Mouse (Mus musculus): ENCODE data around the gene Hhatl. TPM values are rescaled to one million over a fixed set of nuclear protein-coding genes. Genes with fewer than 3 reads are reported as not detected.

The Hhatl gene
- polyA plus RNA-seq, 1 experiment from 2014 or later: not detected

DNA sequence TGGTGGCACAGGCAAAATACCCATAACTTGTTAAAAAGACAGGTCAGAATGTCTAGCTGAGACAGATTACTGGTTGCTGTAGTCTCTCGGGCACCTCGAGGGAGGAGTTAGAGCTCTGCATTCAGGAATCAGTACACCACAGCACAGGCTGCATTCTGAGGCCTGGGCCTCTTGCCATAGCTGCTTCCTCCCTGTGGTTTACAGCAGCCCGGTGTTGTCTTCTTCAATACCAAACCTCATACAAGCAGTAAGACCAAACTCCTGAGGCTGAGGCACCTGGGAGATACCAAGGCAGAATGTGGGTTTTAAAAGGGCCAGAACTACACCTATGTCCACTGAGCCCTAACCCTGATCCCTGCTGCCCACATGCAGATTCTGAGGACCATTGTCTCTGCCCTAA, 34.9 kb downstream of the Hhatl start:
- H3K9me3 ChIP-seq (ENCODE audit: control insufficient read depth, low read length): no peaks in the 10 kb centered on the region
- 82% methylated on average over 3 of the region's 3 CpGs for WGBS
- ATAC-seq (ENCODE audit: low FRiP score) (no peak), DNase-seq (ENCODE audit: low spot score, missing footprints) (peak; percentile 89)
- peaks cover 17% of the 10 kb centered on the region for H3K36me3 ChIP-seq (ENCODE audit: control insufficient read depth, insufficient read depth, low read length)
- no peak overlapping the region for H3K4me2 ChIP-seq
- no peak overlapping the region for H3K9ac ChIP-seq (ENCODE audit: low read length)
- no peaks in the 10 kb centered on the region for H3K27me3 ChIP-seq (ENCODE audit: control insufficient read depth, insufficient read depth, low read length)
- H3K4me1 ChIP-seq (ENCODE audit: control insufficient read depth, insufficient read depth, low read length): peaks cover 24% of the 10 kb centered on the region
- no peak overlapping the region for H3K27ac ChIP-seq (ENCODE audit: low read depth, low read length)
- H3K4me3 ChIP-seq (ENCODE audit: low read depth, low read length): no peak overlapping the region

DNA sequence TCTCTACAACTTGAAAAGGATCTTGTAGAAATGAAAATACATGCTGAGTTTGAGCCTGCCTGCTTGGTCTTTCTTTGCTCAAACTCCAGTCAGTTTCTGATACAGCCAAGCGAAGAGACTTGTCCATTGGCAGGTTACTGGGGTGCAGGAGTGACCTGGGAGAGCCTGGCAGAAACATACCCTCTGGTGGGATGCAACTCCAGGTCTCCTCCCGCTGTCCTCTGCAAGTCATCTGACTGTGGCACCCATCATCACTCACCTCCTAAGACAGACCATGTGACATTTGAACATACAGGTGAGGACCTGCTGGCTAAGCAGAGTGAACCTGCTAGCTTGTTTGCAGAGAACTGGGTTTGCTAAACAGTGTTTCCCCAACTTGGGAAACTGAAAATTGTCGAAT, 35.5 kb downstream of the Hhatl start:
- no peak overlapping the region for H3K27ac ChIP-seq (ENCODE audit: low read depth, low read length)
- no peak for DNase-seq (ENCODE audit: low spot score, missing footprints)
- no peak overlapping the region for H3K4me2 ChIP-seq
- no peak overlapping the region for H3K9ac ChIP-seq (ENCODE audit: low read length)
- H3K9me3 ChIP-seq (ENCODE audit: control insufficient read depth, low read length): no peaks in the 10 kb centered on the region
- ATAC-seq (ENCODE audit: low FRiP score): no peak
- no peak overlapping the region for H3K4me3 ChIP-seq (ENCODE audit: low read depth, low read length)
- peaks cover 22% of the 10 kb centered on the region for H3K4me1 ChIP-seq (ENCODE audit: control insufficient read depth, insufficient read depth, low read length)
- H3K36me3 ChIP-seq (ENCODE audit: control insufficient read depth, insufficient read depth, low read length): peaks cover 22% of the 10 kb centered on the region
- 86% methylated on average over 3 of the region's 3 CpGs for whole genome bisulfite sequencing
- H3K27me3 ChIP-seq (ENCODE audit: control insufficient read depth, insufficient read depth, low read length): no peaks in the 10 kb centered on the region

DNA sequence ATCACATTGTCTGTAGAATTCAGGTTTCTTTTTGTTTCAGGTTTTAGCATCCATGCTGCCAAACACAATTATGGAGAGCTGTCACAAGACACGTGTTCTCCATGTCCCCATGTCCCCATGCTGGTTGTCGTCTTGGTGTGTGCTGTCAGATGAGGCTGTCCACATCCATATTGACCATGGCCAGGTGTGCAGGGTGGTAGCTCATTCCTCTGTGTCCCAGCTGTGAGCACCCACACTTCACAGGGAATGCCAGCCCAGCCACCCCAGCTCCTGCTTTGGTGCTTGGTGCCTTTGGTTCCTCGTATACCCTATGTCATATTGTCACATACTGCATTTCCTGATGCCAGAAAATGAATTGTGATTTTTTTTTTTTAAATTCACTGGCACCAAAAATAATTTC, 37.7 kb downstream of the Hhatl start:
- no peak for ATAC-seq (ENCODE audit: low FRiP score)
- H3K9me3 ChIP-seq (ENCODE audit: control insufficient read depth, low read length): no peaks in the 10 kb centered on the region
- H3K36me3 ChIP-seq (ENCODE audit: control insufficient read depth, insufficient read depth, low read length): peaks cover 30% of the 10 kb centered on the region
- H3K4me1 ChIP-seq (ENCODE audit: control insufficient read depth, insufficient read depth, low read length): peaks cover 11% of the 10 kb centered on the region
- H3K4me2 ChIP-seq: no peak overlapping the region
- no peak for DNase-seq (ENCODE audit: low spot score, missing footprints)
- H3K9ac ChIP-seq (ENCODE audit: low read length): no peak overlapping the region
- H3K27me3 ChIP-seq (ENCODE audit: control insufficient read depth, insufficient read depth, low read length): no peaks in the 10 kb centered on the region
- 91% methylated on average over 3 of the region's 3 CpGs for WGBS
- no peak overlapping the region for H3K27ac ChIP-seq (ENCODE audit: low read depth, low read length)
- H3K4me3 ChIP-seq (ENCODE audit: low read depth, low read length): no peak overlapping the region

DNA sequence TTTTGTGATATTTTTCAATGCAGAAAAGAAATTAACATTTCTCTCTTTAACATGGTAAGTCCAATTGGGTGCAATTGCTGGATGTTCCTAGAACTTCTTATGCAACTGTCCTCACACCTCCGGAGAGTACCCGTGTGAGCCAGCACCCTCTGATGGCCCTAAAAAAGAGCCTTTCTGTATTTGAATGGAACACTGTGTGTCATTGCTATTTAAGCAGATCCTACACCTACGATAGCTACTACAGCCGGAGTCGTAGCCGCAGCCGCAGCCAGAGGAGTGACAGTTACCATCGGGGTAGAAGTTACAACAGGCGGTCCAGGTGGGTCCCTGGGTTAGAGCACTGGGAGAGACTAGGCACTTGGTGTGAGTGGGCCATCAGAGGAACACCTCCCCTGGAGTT, 39.5 kb downstream of the Hhatl start:
- H3K9ac ChIP-seq (ENCODE audit: low read length): no peak overlapping the region
- no peak overlapping the region for H3K27ac ChIP-seq (ENCODE audit: low read depth, low read length)
- H3K4me3 ChIP-seq (ENCODE audit: low read depth, low read length): no peak overlapping the region
- H3K27me3 ChIP-seq (ENCODE audit: control insufficient read depth, insufficient read depth, low read length): no peaks in the 10 kb centered on the region
- H3K36me3 ChIP-seq (ENCODE audit: control insufficient read depth, insufficient read depth, low read length): peaks cover 41% of the 10 kb centered on the region
- WGBS: 97% methylated on average over 9 of the region's 9 CpGs
- no peaks in the 10 kb centered on the region for H3K9me3 ChIP-seq (ENCODE audit: control insufficient read depth, low read length)
- ATAC-seq (ENCODE audit: low FRiP score): no peak
- H3K4me1 ChIP-seq (ENCODE audit: control insufficient read depth, insufficient read depth, low read length): no peaks in the 10 kb centered on the region
- no peak overlapping the region for H3K4me2 ChIP-seq
- DNase-seq (ENCODE audit: low spot score, missing footprints): no peak

DNA sequence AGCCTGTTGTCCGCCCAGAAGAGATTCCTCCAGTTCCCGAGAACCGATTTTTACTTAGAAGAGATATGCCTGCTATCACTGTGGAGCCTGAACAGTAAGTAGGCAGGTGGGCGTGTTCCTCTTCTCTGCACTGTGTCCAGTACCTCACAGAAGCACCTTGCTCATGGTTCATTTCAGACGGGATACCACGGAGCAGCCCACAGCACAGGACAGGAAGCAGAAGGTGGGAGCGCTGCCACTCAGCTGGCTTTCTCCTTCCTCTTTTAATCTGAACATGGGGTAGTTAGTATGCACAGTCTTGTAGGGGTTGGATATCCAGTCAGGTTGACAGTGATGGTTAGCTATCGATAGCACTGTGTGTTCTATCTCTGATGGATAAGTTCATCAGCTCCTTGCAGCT, 48.3 kb downstream of the Hhatl start:
- no peak overlapping the region for H3K4me3 ChIP-seq (ENCODE audit: low read depth, low read length)
- H3K4me2 ChIP-seq: no peak overlapping the region
- no peak overlapping the region for H3K27ac ChIP-seq (ENCODE audit: low read depth, low read length)
- H3K9me3 ChIP-seq (ENCODE audit: control insufficient read depth, low read length): no peaks in the 10 kb centered on the region
- no peaks in the 10 kb centered on the region for H3K27me3 ChIP-seq (ENCODE audit: control insufficient read depth, insufficient read depth, low read length)
- ATAC-seq (ENCODE audit: low FRiP score): no peak
- WGBS: 94% methylated on average over 8 of the region's 8 CpGs
- H3K36me3 ChIP-seq (ENCODE audit: control insufficient read depth, insufficient read depth, low read length): peaks cover 28% of the 10 kb centered on the region
- H3K4me1 ChIP-seq (ENCODE audit: control insufficient read depth, insufficient read depth, low read length): no peaks in the 10 kb centered on the region
- no peak for DNase-seq (ENCODE audit: low spot score, missing footprints)
- no peak overlapping the region for H3K9ac ChIP-seq (ENCODE audit: low read length)

DNA sequence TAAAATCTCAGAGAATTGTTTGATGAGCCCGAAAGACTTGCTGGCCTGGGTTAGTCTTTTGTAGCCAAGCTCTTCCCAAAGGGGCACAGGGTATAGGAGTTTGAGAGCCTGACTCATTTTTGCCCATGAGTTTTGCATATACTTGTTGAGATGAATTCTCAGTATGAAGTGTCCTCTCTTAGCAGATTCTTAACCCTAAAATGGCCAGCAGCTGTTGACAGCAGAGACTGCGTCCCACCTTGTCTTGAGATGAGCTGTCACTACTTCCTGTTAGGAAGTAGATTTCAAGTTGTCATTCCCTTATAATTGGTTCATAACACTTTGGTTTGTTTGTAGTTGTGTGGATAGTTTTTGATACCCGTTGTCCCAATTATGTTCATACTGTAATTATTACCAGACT, 51.1 kb downstream of the Hhatl start:
- no peaks in the 10 kb centered on the region for H3K4me1 ChIP-seq (ENCODE audit: control insufficient read depth, insufficient read depth, low read length)
- H3K4me2 ChIP-seq: no peak overlapping the region
- WGBS: 92% methylated on average over 3 of the region's 3 CpGs
- DNase-seq (ENCODE audit: low spot score, missing footprints): no peak
- no peak overlapping the region for H3K27ac ChIP-seq (ENCODE audit: low read depth, low read length)
- no peak overlapping the region for H3K9ac ChIP-seq (ENCODE audit: low read length)
- no peaks in the 10 kb centered on the region for H3K27me3 ChIP-seq (ENCODE audit: control insufficient read depth, insufficient read depth, low read length)
- no peaks in the 10 kb centered on the region for H3K9me3 ChIP-seq (ENCODE audit: control insufficient read depth, low read length)
- H3K4me3 ChIP-seq (ENCODE audit: low read depth, low read length): no peak overlapping the region
- no peak for ATAC-seq (ENCODE audit: low FRiP score)
- peaks cover 8% of the 10 kb centered on the region; the same call in 1 of the 2 replicates for H3K36me3 ChIP-seq (ENCODE audit: control insufficient read depth, insufficient read depth, low read length)

DNA sequence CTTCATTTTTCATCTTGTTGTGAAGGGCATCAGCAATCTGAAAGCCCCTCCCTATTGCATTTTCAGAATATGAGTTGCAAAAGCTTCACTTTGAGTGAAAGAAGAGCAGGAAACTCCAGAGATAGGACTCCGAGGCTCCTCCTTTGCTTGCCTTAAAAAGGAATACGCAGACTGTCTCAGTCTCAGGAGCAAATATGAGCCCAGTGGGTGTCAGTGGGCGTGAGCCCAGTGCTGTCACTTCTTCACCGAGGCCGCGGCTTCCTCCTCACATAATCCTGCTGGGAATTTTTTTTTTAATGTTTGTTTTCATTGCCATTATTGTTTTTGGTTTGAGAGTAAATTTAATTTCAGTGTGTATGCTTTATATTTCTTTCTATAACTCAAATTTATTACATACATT, 51.8 kb downstream of the Hhatl start:
- Histone ChIP-seq H3K9ac (ENCODE audit: low read length) (no peak overlapping the region), H3K27me3 (ENCODE audit: control insufficient read depth, insufficient read depth, low read length) (no peaks in the 10 kb centered on the region), H3K4me2 (no peak overlapping the region), H3K9me3 (ENCODE audit: control insufficient read depth, low read length) (no peaks in the 10 kb centered on the region), H3K27ac (ENCODE audit: low read depth, low read length) (no peak overlapping the region), H3K36me3 (ENCODE audit: control insufficient read depth, insufficient read depth, low read length) (peaks cover 8% of the 10 kb centered on the region; the same call in 1 of the 2 replicates), H3K4me1 (ENCODE audit: control insufficient read depth, insufficient read depth, low read length) (no peaks in the 10 kb centered on the region), H3K4me3 (ENCODE audit: low read depth, low read length) (no peak overlapping the region)
- ATAC-seq (ENCODE audit: low FRiP score) (no peak), DNase-seq (ENCODE audit: low spot score, missing footprints) (no peak)
- 90% methylated on average over 6 of the region's 6 CpGs for WGBS

Other genes starting within 250 kb of the Hhatl start
- 0.22 TPM in 1 of 2 replicates, not detected in the other for gene Lyzl4, start 150.4 kb downstream of the Hhatl start, polyA plus RNA-seq (2014; fragmentation: Nextera tagmentation; extraction: Ambion mirVana)
- gene Vipr1, start 149.8 kb downstream of the Hhatl start, polyA plus RNA-seq (2014; fragmentation: Nextera tagmentation; extraction: Ambion mirVana): 0.41 and 0.44 TPM in 2 replicates
- gene Sec22c, start 87.0 kb downstream of the Hhatl start, polyA plus RNA-seq (2014; fragmentation: Nextera tagmentation; extraction: Ambion mirVana): 16.9 and 18.2 TPM in 2 replicates
- 100 and 106 TPM in 2 replicates for gene Ss18l2, start 82.2 kb downstream of the Hhatl start, polyA plus RNA-seq (2014; fragmentation: Nextera tagmentation; extraction: Ambion mirVana)
- gene Nktr, start 73.3 kb downstream of the Hhatl start, polyA plus RNA-seq (2014; fragmentation: Nextera tagmentation; extraction: Ambion mirVana): 61.6 and 70.4 TPM in 2 replicates
- 5.0 and 5.9 TPM in 2 replicates for gene Zfp651, start 33.2 kb downstream of the Hhatl start, polyA plus RNA-seq (2014; fragmentation: Nextera tagmentation; extraction: Ambion mirVana)
- gene Klhl40, start 14.9 kb downstream of the Hhatl start, polyA plus RNA-seq (2014; fragmentation: Nextera tagmentation; extraction: Ambion mirVana): 0.11 and 0.16 TPM in 2 replicates
- gene Ccdc13, start 47.0 kb upstream of the Hhatl start, polyA plus RNA-seq (2014; fragmentation: Nextera tagmentation; extraction: Ambion mirVana): 1.5 and 2.0 TPM in 2 replicates
- 159 and 170 TPM in 2 replicates for gene Higd1a, start 65.9 kb upstream of the Hhatl start, polyA plus RNA-seq (2014; fragmentation: Nextera tagmentation; extraction: Ambion mirVana)
- 1.6 and 1.7 TPM in 2 replicates for gene Ackr2, start 105.8 kb upstream of the Hhatl start, polyA plus RNA-seq (2014; fragmentation: Nextera tagmentation; extraction: Ambion mirVana)
- not detected in 2 replicates for gene Cyp8b1, start 123.8 kb upstream of the Hhatl start, polyA plus RNA-seq (2014; fragmentation: Nextera tagmentation; extraction: Ambion mirVana)
- gene Fam198a, start 158.5 kb upstream of the Hhatl start, polyA plus RNA-seq (2014; fragmentation: Nextera tagmentation; extraction: Ambion mirVana): 0.23 and 0.52 TPM in 2 replicates
- 8.9 and 9.7 TPM in 2 replicates for gene Pomgnt2, start 204.6 kb upstream of the Hhatl start, polyA plus RNA-seq (2014; fragmentation: Nextera tagmentation; extraction: Ambion mirVana)

Data from midbrain, embryonic 11.5 days (tissue).